Mouse (Mus musculus): ENCODE measurements at regions not wholly inside any gene's neighbourhood (a gene's known extent, or its start where the extent isn't known, plus 50 kb on each side); places are given as distances from the start of the nearest gene placed in this dataset.

- Histone ChIP-seq H3ac (ENCODE audit: control insufficient read depth, insufficient read length, low read depth) (no peak overlapping the region), H3K4me3 (ENCODE audit: insufficient read depth, poor library complexity, severe bottlenecking) (no peak overlapping the region), H3K27me3 (ENCODE audit: control insufficient read depth, insufficient read depth, insufficient read length) (no peaks in the 10 kb centered on the region), H3K36me3 (ENCODE audit: control insufficient read depth, insufficient read depth) (no peaks in the 10 kb centered on the region), H3K79me2 (ENCODE audit: control insufficient read depth, insufficient read depth) (no peaks in the 10 kb centered on the region), H3K79me3 (ENCODE audit: low read depth) (no peaks in the 10 kb centered on the region)
- no peak for TF ChIP-seq CTCF (IDR thresholded peaks at IDR 0.05; ENCODE audit: control insufficient read depth, insufficient read depth, insufficient read length)
- TF ChIP-seq FOSL1 (IDR thresholded peaks at IDR 0.05; ENCODE audit: insufficient read depth, low read length, poor library complexity, severe bottlenecking), result no peak
- TF ChIP-seq CEBPB (IDR thresholded peaks at IDR 0.05; ENCODE audit: low read depth), result no peak
- no peak for TF ChIP-seq MAX (IDR thresholded peaks at IDR 0.05)
- TF ChIP-seq MYOG (IDR thresholded peaks at IDR 0.05; ENCODE audit: control insufficient read depth, extremely low read depth, insufficient read length), result no peak
- TF ChIP-seq USF1 (IDR thresholded peaks at IDR 0.05; ENCODE audit: low read depth), result no peak
- no peak for TF ChIP-seq MYOD1 (IDR thresholded peaks at IDR 0.05; ENCODE audit: control insufficient read depth, insufficient read length, low read depth)
These were observed 281.5 kb downstream of the Vrk1 start for GRCm38 (mm10) chr12:106291476-106292046.

- TF ChIP-seq MYOG (IDR thresholded peaks at IDR 0.05; ENCODE audit: control insufficient read depth, extremely low read depth, insufficient read length), result no peak
- TF ChIP-seq CEBPB (IDR thresholded peaks at IDR 0.05; ENCODE audit: low read depth), result no peak
- TF ChIP-seq MAX (IDR thresholded peaks at IDR 0.05), result no peak
- no peak for TF ChIP-seq CTCF (IDR thresholded peaks at IDR 0.05; ENCODE audit: control insufficient read depth, insufficient read depth, insufficient read length)
- TF ChIP-seq USF1 (IDR thresholded peaks at IDR 0.05; ENCODE audit: low read depth), result no peak
- no peak for TF ChIP-seq MYOD1 (IDR thresholded peaks at IDR 0.05; ENCODE audit: control insufficient read depth, insufficient read length, low read depth)
- no peak for TF ChIP-seq FOSL1 (IDR thresholded peaks at IDR 0.05; ENCODE audit: insufficient read depth, low read length, poor library complexity, severe bottlenecking)
- Histone ChIP-seq H3K4me3 (ENCODE audit: insufficient read depth, poor library complexity, severe bottlenecking) (no peak overlapping the region), H3K27me3 (ENCODE audit: control insufficient read depth, insufficient read depth, insufficient read length) (no peaks in the 10 kb centered on the region), H3K36me3 (ENCODE audit: control insufficient read depth, insufficient read depth) (no peaks in the 10 kb centered on the region), H3K79me2 (ENCODE audit: control insufficient read depth, insufficient read depth) (no peaks in the 10 kb centered on the region), H3ac (ENCODE audit: control insufficient read depth, insufficient read length, low read depth) (no peak overlapping the region), H3K79me3 (ENCODE audit: low read depth) (no peaks in the 10 kb centered on the region)
These were observed 283.1 kb downstream of the Vrk1 start for GRCm38 (mm10) chr12:106293117-106293516.

- TF ChIP-seq MYOD1 (IDR thresholded peaks at IDR 0.05; ENCODE audit: control insufficient read depth, insufficient read length, low read depth) (no peak), USF1 (IDR thresholded peaks at IDR 0.05; ENCODE audit: low read depth) (no peak), CEBPB (IDR thresholded peaks at IDR 0.05; ENCODE audit: low read depth) (no peak), CTCF (IDR thresholded peaks at IDR 0.05; ENCODE audit: control insufficient read depth, insufficient read depth, insufficient read length) (no peak), MYOG (IDR thresholded peaks at IDR 0.05; ENCODE audit: control insufficient read depth, extremely low read depth, insufficient read length) (no peak), MAX (IDR thresholded peaks at IDR 0.05) (no peak), FOSL1 (IDR thresholded peaks at IDR 0.05; ENCODE audit: insufficient read depth, low read length, poor library complexity, severe bottlenecking) (no peak)
- no peak overlapping the region for H3K4me3 ChIP-seq (ENCODE audit: insufficient read depth, poor library complexity, severe bottlenecking)
- H3K79me2 ChIP-seq (ENCODE audit: control insufficient read depth, insufficient read depth), result no peaks in the 10 kb centered on the region
- H3K36me3 ChIP-seq (ENCODE audit: control insufficient read depth, insufficient read depth), result no peaks in the 10 kb centered on the region
- H3K27me3 ChIP-seq (ENCODE audit: control insufficient read depth, insufficient read depth, insufficient read length), result no peaks in the 10 kb centered on the region
- no peak overlapping the region for H3ac ChIP-seq (ENCODE audit: control insufficient read depth, insufficient read length, low read depth)
- no peaks in the 10 kb centered on the region for H3K79me3 ChIP-seq (ENCODE audit: low read depth)
These were observed 285.6 kb downstream of the Vrk1 start for GRCm38 (mm10) chr12:106295596-106295995.

GRCm38 (mm10) chr12:106302617-106303016 lies 292.6 kb downstream of the Vrk1 start:
- Histone ChIP-seq H3K36me3 (ENCODE audit: control insufficient read depth, insufficient read depth) (no peaks in the 10 kb centered on the region), H3K4me3 (ENCODE audit: insufficient read depth, poor library complexity, severe bottlenecking) (no peak overlapping the region), H3K27me3 (ENCODE audit: control insufficient read depth, insufficient read depth, insufficient read length) (no peaks in the 10 kb centered on the region), H3K79me3 (ENCODE audit: low read depth) (no peaks in the 10 kb centered on the region), H3K79me2 (ENCODE audit: control insufficient read depth, insufficient read depth) (no peaks in the 10 kb centered on the region), H3ac (ENCODE audit: control insufficient read depth, insufficient read length, low read depth) (no peak overlapping the region)
- TF ChIP-seq CEBPB (IDR thresholded peaks at IDR 0.05; ENCODE audit: low read depth), result no peak
- TF ChIP-seq FOSL1 (IDR thresholded peaks at IDR 0.05; ENCODE audit: insufficient read depth, low read length, poor library complexity, severe bottlenecking), result no peak
- no peak for TF ChIP-seq USF1 (IDR thresholded peaks at IDR 0.05; ENCODE audit: low read depth)
- TF ChIP-seq MYOG (IDR thresholded peaks at IDR 0.05; ENCODE audit: control insufficient read depth, extremely low read depth, insufficient read length), result no peak
- TF ChIP-seq MYOD1 (IDR thresholded peaks at IDR 0.05; ENCODE audit: control insufficient read depth, insufficient read length, low read depth), result no peak
- TF ChIP-seq MAX (IDR thresholded peaks at IDR 0.05), result no peak
- TF ChIP-seq CTCF (IDR thresholded peaks at IDR 0.05; ENCODE audit: control insufficient read depth, insufficient read depth, insufficient read length), result no peak

- no peaks in the 10 kb centered on the region for H3K27me3 ChIP-seq (ENCODE audit: control insufficient read depth, insufficient read depth, insufficient read length)
- no peaks in the 10 kb centered on the region for H3K36me3 ChIP-seq (ENCODE audit: control insufficient read depth, insufficient read depth)
- H3ac ChIP-seq (ENCODE audit: control insufficient read depth, insufficient read length, low read depth), result no peak overlapping the region
- no peaks in the 10 kb centered on the region for H3K79me3 ChIP-seq (ENCODE audit: low read depth)
- no peaks in the 10 kb centered on the region for H3K79me2 ChIP-seq (ENCODE audit: control insufficient read depth, insufficient read depth)
- TF ChIP-seq MYOG (IDR thresholded peaks at IDR 0.05; ENCODE audit: control insufficient read depth, extremely low read depth, insufficient read length) (no peak), USF1 (IDR thresholded peaks at IDR 0.05; ENCODE audit: low read depth) (no peak), CEBPB (IDR thresholded peaks at IDR 0.05; ENCODE audit: low read depth) (no peak), CTCF (IDR thresholded peaks at IDR 0.05; ENCODE audit: control insufficient read depth, insufficient read depth, insufficient read length) (no peak), FOSL1 (IDR thresholded peaks at IDR 0.05; ENCODE audit: insufficient read depth, low read length, poor library complexity, severe bottlenecking) (no peak), MYOD1 (IDR thresholded peaks at IDR 0.05; ENCODE audit: control insufficient read depth, insufficient read length, low read depth) (no peak), MAX (IDR thresholded peaks at IDR 0.05) (no peak)
- no peak overlapping the region for H3K4me3 ChIP-seq (ENCODE audit: insufficient read depth, poor library complexity, severe bottlenecking)
These were observed 298.4 kb downstream of the Vrk1 start for GRCm38 (mm10) chr12:106308291-106308955.
